Mouse (Mus musculus) MEL (cell line): ENCODE measurements around the gene Zfp697.
A peak's percentile ranks its signal among the peaks of the same experiment; 100 is the strongest.

ENCODE experiments used
- BHLHE40 ChIP-seq: IDR thresholded peaks from 2 replicates; pipeline ENCODE4 v1.6.1; 2012; ENCODE audit warnings: low read depth, mild to moderate bottlenecking, inconsistent platforms, low read length, improper control_type of control experiment, borderline replicate concordance
- CHD1 ChIP-seq: IDR thresholded peaks from 2 replicates; pipeline ENCODE4 v1.6.1; 2012; ENCODE audit warnings: low read depth, mild to moderate bottlenecking, inconsistent platforms, low read length, improper control_type of control experiment
- CHD2 ChIP-seq: IDR thresholded peaks from 2 replicates; pipeline ENCODE4 v1.6.1; 2011; ENCODE audit warnings: low read length, improper control_type of control experiment
- CTCF ChIP-seq, 3 experiments: IDR thresholded peaks in 2 of 3; conservative IDR thresholded peaks in 1 of 3; 2 replicates each; pipeline ENCODE4 v1.5.1; 2011 to 2012; ENCODE audit warnings: low read length in 3 of 3, low read depth in 2 of 3, mild to moderate bottlenecking in 2 of 3, improper control_type of control experiment in 1 of 3, inconsistent platforms in 1 of 3, mixed read lengths in 1 of 3, moderate library complexity in 1 of 3; ENCODE audit not compliant: control insufficient read depth in 1 of 3, insufficient read depth in 1 of 3, poor library complexity in 1 of 3, severe bottlenecking in 1 of 3
- GATA1 ChIP-seq: IDR thresholded peaks from 2 replicates; pipeline ENCODE4 v1.6.1; 2011; ENCODE audit warnings: low read depth, low read length, improper control_type of control experiment
- KAT2A ChIP-seq: conservative IDR thresholded peaks from 2 replicates; pipeline ENCODE4 v1.6.1; 2012; ENCODE audit warnings: low read depth, low read length, improper control_type of control experiment, inconsistent platforms
- MAZ ChIP-seq: IDR thresholded peaks from 2 replicates; pipeline ENCODE4 v1.6.1; 2012; ENCODE audit warnings: low read depth, mild to moderate bottlenecking, inconsistent platforms, low read length, improper control_type of control experiment
- POLR2A ChIP-seq, 2 experiments: IDR thresholded peaks; 2 replicates each; pipeline ENCODE4 v1.6.1; 2011 to 2012; ENCODE audit warnings: low read length in 2 of 2, mild to moderate bottlenecking in 2 of 2, control low read depth in 1 of 2, improper control_type of control experiment in 1 of 2, low read depth in 1 of 2, moderate library complexity in 1 of 2; ENCODE audit not compliant: control insufficient read depth in 1 of 2, insufficient read depth in 1 of 2, poor library complexity in 1 of 2
- RAD21 ChIP-seq: IDR thresholded peaks from 2 replicates; pipeline ENCODE4 v1.6.1; 2011; ENCODE audit warnings: mild to moderate bottlenecking, low read depth, low read length, improper control_type of control experiment
- ZNF384 ChIP-seq: IDR thresholded peaks from 2 replicates; pipeline ENCODE4 v1.6.1; 2012; ENCODE audit warnings: low read depth, mild to moderate bottlenecking, inconsistent platforms, low read length, improper control_type of control experiment

DNA sequence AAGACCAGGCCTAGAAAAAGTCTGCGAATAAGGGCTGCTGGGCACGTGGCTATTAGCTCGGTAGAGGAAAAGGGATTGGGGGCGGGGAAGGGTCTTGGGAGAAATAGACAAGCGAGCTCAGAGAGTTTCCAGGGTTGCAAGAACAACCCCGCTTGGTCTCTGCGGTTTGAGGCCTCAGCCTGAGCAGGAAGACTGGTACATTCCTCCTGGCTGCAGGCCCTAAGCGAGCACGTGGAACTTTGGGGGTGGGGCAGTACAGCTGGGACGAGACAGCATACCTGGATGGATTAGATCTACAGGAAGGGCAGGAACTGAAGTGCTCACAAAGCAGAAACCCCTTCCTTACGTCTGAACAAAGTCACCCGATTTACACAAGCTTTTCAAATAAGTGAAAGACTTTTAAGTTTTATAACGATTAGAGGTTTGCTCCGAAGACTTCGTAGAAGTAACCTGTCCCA is 43.6 kb upstream of the Zfp697 start:
- no peak for TF ChIP-seq CHD1
- peak; percentile 45; the same call in 1 of the 2 replicates for TF ChIP-seq MAZ
- peak; percentile 41; the same call in 1 of the 2 replicates for TF ChIP-seq KAT2A
- TF ChIP-seq ZNF384: no peak
- peak; percentile 50 for TF ChIP-seq CHD2
- TF ChIP-seq POLR2A (IDR thresholded peaks at IDR 0.05; ENCODE audit: control insufficient read depth in 1 of 2, insufficient read depth in 1 of 2, low read depth in 1 of 2, low read length in 2 of 2, poor library complexity in 1 of 2): peak in 1 of 2 experiments; percentile 42; a peak in 1 of 4 replicates
- TF ChIP-seq RAD21: no peak
- TF ChIP-seq CTCF (IDR thresholded peaks at IDR 0.05 in 2 of 3, conservative IDR thresholded peaks at IDR 0.05 in 1 of 3; ENCODE audit: control insufficient read depth in 1 of 3, insufficient read depth in 1 of 3, low read depth in 2 of 3, low read length in 3 of 3, poor library complexity in 1 of 3, severe bottlenecking in 1 of 3): no peak
- TF ChIP-seq GATA1: 0 out of 2 replicates have a peak, but pooled peaks have one; percentile 6
- peak; percentile 82; the same call in 1 of the 2 replicates for TF ChIP-seq BHLHE40
